Mouse (Mus musculus) small intestine, adult 2 months (tissue): ENCODE data around the gene Cpa4.

Experiments
- CTCF ChIP-seq: fragments of 200-500 bp; IDR thresholded peaks from 2 replicates; pipeline ENCODE4 v1.5.1; 2012; ENCODE audit warnings: low read depth, mild to moderate bottlenecking, control low read depth, inconsistent platforms, low read length, moderate library complexity, mixed read lengths; ENCODE audit not compliant: insufficient replicate concordance, insufficient read length; ENCODE audit errors: extremely low read depth
- POLR2A ChIP-seq: fragments of 200-500 bp; IDR thresholded peaks from 2 replicates; pipeline ENCODE4 v1.6.1; 2012; ENCODE audit warnings: low read depth, mild to moderate bottlenecking, control low read depth, inconsistent platforms, low read length, moderate library complexity

GRCm38 (mm10) chr6:30525456-30526332 lies 42.5 kb upstream of the Cpa4 start:
- TF ChIP-seq CTCF: no peak
- TF ChIP-seq POLR2A: no peak
